Mouse (Mus musculus): ENCODE measurements around the gene Ddx31. TPM values are rescaled to one million over a fixed set of nuclear protein-coding genes. Genes with fewer than 3 reads are reported as not detected.
A peak's percentile ranks its signal among the peaks of the same experiment; 100 is the strongest.

The Ddx31 gene
- total RNA-seq, 2 experiments from 2014 or later: 13.0 to 13.4 TPM

DNA sequence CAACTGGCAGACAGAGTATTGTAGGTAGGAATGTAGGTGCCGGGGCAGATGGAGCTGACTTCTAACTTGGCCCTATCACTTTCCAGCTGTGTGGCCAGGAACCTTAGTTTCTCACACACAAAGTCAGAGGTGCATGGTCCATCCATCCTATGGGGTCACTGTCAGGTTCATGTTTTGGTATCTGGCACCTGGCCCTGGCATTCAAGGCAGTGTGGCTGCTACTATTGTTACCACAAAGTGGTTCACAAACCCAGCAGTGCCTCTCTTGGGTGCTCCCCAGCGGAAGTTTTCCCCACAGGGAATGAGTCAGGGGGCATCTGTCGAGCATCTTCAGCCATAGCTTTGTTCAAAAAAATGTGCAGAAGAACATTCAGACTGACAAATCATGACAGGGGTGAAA lies 106.1 kb downstream of the Ddx31 start:
- intact Hi-C loops (cut with DNase I): no loop called here
- no peak for DNase-seq

GRCm38 (mm10) chr2:28952981-28953380 lies 112.8 kb downstream of the Ddx31 start:
- intact Hi-C loops (cut with DNase I): no loop called here

DNA sequence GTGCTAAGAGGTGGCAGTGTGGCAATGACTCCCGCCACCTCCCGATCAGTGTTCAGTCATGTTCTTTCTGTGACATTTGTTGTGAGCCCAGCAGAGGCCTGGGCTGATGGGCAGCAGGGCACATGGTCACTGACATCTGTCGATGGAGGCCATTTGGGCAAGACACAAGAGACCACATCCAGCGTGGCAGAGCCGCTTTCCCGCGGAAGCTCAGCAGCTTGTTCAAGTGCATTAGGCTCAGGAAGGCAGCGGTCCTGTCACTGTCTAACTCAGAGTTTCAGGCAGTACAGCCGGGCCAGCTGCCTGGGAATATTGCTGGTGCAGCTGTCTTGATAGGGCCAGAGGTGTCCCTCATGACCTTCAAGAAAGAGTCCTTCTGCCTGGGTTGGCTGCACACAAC lies 114.4 kb downstream of the Ddx31 start:
- peak; percentile 38 for DNase-seq
- intact Hi-C loops (cut with DNase I): no loop called here

More at GRCm38 (mm10) chr2:28952981-28953380, 112.8 kb downstream of the Ddx31 start:
- no peak for DNase-seq

Other genes starting within 250 kb of the Ddx31 start
- gene Gfi1b, start 218.4 kb upstream of the Ddx31 start, total RNA-seq (2021): not detected
- 10 to 100 TPM; 56.9 to 58.6 TPM for gene Tsc1, start 199.2 kb upstream of the Ddx31 start, total RNA-seq (2021)
- not detected for gene Spaca9, start 140.7 kb upstream of the Ddx31 start, total RNA-seq (2021)
- gene Ak8, start 140.2 kb upstream of the Ddx31 start, total RNA-seq (2021): 1 to 10 TPM; 1.7 to 1.8 TPM
- gene Gtf3c4, start within 50 bp of the Ddx31 start, total RNA-seq (2021): 10 to 100 TPM; 46.9 to 52.2 TPM
- gene Barhl1, start 76.3 kb downstream of the Ddx31 start, total RNA-seq (2021): under 1 TPM; 0.20 to 0.34 TPM
- 1 to 10 TPM; 1.0 to 1.5 TPM for gene Cfap77, start 214.7 kb downstream of the Ddx31 start, total RNA-seq (2021)
- 10 to 100 TPM; 11.5 to 12.8 TPM for gene Ttf1, start 219.9 kb downstream of the Ddx31 start, total RNA-seq (2021)